Mouse (Mus musculus): Measurements from ENCODE around the gene Smyd4. TPM values are rescaled to one million over a fixed set of nuclear protein-coding genes. Genes with fewer than 3 reads are reported as not detected.

Smyd4 gene
- total RNA-seq, 4 experiments from 2014 or later = 4.0 to 5.4 (median 4.7) TPM

DNA sequence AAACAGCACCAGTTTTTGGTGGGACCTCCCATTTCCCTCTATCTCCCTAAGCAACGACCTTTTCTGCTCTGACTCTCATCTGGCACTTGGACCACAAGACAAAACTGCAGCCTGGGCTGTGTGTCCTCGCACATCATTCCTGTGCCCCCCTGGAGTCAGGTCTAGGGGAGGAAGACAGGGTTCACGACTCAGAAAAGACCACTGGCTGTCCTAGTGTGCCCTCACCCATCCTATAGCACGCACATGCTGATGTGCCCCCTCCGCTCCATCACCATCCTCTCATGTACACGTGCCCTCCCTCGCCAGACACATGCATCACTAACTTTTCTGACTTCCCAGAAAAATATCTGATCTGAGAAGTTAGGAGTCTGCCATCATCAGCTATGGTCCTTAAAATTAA, 71.8 kb downstream of the Smyd4 start:
- no peak for DNase-seq (ENCODE audit: low spot score in 2 of 2)

GRCm38 (mm10) chr11:75420810-75421374, 72.7 kb downstream of the Smyd4 start:
- no peak for DNase-seq (ENCODE audit: low spot score in 2 of 2)

DNA sequence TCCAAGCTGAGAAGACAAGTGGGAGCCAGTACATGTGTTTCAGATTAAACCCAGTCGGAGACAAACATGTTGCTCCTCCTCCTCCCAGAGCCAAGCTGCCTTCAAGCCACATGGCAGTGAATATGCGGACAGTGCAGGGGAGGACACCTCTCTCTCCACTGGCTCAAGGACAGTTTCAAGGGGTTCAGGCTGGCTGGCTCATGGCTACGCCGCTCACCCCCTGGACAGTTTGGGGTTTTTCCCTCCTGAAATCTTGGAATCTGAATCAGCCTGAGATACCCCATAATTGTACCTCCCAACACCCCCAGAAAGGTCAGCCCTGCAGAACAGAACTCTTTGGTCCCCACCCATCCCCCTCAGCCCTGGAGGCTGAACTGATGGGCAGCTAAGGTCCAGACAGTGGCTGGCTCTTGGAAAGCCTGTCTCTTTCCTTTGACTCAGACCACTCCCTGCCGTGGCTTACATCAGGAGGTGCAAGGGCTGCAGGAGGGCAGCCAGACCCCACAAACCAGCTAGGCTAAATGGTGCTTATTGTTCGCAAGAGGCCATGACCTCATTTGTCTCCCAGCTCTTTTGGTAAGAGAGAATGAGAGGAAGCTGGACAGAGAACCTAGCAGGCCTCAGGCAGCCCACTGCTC, 73.3 kb downstream of the Smyd4 start:
- peak in 1 of 2 experiments; percentile 31 for DNase-seq (ENCODE audit: low spot score in 2 of 2)

GRCm38 (mm10) chr11:75422013-75422792, 74.0 kb downstream of the Smyd4 start, which contains the start of gene Serpinf1:
Gene Serpinf1, minus strand, starts transcription at chr11:75422701.
- no peak for DNase-seq (ENCODE audit: low spot score in 2 of 2)

- no peak for DNase-seq (ENCODE audit: low spot score in 2 of 2)
Measured at GRCm38 (mm10) chr11:75423091-75423490, 74.9 kb downstream of the Smyd4 start.

- no peak for DNase-seq (ENCODE audit: low spot score in 2 of 2)
Measured at GRCm38 (mm10) chr11:75424033-75424432, 75.8 kb downstream of the Smyd4 start.

DNA sequence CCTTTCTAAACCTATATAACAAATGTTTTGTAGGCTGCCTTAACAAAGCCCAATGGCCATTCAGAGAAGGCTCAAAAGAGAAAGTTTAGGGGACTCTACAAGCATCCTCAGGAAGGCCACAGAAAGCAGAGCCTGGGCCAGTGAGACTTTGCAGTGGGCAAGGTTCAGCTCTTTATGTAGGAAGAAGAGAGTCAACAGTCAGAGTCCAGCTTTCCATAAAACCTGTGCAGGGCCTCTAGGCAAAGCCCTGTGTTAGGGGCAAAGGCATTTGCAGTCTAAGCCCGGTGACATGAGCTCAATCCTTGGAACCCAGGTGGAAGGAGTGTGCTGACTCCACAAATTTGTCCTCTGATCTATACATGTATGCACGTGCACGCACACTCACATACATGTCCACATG, 76.2 kb downstream of the Smyd4 start:
- no peak for DNase-seq (ENCODE audit: low spot score in 2 of 2)

GRCm38 (mm10) chr11:75429019-75429705, 80.9 kb downstream of the Smyd4 start:
- no peak for DNase-seq (ENCODE audit: low spot score in 2 of 2)

- DNase-seq (ENCODE audit: low spot score in 2 of 2) = peak; percentile 74 to 84
Measured at GRCm38 (mm10) chr11:75431307-75431706, 83.1 kb downstream of the Smyd4 start.

GRCm38 (mm10) chr11:75434138-75434537, 85.9 kb downstream of the Smyd4 start:
- DNase-seq (ENCODE audit: low spot score in 2 of 2) = no peak

DNA sequence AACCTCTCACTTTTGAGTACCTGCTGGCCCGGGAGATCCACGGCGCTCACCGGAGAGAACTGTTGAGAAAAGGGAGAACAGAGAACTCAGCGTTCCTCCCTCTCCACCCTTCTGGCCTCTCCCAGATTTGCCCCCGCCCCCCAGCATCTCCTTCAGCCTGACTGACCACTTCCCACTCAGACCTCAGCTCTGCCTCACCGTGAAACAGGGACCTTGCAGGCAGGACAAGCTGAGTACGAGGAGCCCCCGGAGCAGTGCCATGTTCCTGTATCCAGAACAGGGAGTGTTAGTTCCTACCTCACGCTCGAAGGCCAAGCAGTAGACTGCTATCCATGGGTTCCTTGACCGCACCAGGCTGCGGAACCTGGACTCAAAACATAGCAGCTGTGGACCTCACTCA, 90.0 kb downstream of the Smyd4 start:
- no peak for DNase-seq (ENCODE audit: low spot score in 2 of 2)

DNA sequence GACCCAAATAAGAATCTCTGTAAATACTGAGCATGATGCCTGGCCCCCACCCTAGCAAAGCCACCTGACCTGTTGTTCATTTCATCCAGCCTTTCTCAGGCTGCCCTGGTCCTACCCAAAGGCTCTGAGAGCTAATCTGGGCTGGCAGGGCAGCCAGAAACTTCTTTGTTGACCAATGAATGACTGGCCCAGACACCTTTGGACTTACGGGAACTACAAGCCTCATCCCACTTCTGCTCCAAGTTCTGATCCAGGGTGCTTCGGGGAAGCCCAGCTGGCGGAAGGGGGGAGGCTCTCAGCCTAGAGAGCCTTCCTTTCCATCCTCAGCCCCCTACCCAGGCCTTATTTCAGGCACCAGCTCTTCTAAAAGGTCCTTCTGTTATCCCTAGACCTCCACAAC, 90.6 kb downstream of the Smyd4 start:
- no peak for DNase-seq (ENCODE audit: low spot score in 2 of 2)

GRCm38 (mm10) chr11:75439363-75439762, 91.1 kb downstream of the Smyd4 start, which contains the start of gene Serpinf2:
Gene Serpinf2, minus strand, starts transcription at chr11:75439591.
- no peak for DNase-seq (ENCODE audit: low spot score in 2 of 2)

- DNase-seq (ENCODE audit: low spot score in 2 of 2) = no peak
Measured at GRCm38 (mm10) chr11:75439951-75440350, 91.7 kb downstream of the Smyd4 start.

- no peak for DNase-seq (ENCODE audit: low spot score in 2 of 2)
Measured at GRCm38 (mm10) chr11:75441034-75441433, 92.8 kb downstream of the Smyd4 start.

GRCm38 (mm10) chr11:75441601-75442000, 93.4 kb downstream of the Smyd4 start:
- no peak for DNase-seq (ENCODE audit: low spot score in 2 of 2)

DNA sequence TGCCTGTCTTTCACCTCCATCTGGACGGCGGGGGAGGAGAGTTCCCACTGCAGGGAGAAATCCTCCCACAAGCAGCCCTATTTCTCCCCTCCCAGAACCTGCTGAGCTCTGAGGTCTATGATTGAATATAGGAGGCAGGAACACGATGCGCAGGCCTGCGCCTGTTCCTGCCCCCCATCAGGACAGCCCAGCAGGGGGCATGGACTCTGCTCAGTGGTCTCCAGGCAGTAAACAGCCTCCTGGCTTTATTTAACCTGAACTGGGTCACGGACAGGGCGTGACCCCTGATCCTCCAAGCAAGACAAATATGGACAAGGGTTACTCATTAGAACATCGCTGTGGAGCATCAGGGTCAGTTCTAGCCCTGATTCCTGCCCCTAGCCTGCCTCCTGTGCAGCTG, 95.5 kb downstream of the Smyd4 start:
- no peak for DNase-seq (ENCODE audit: low spot score in 2 of 2)

GRCm38 (mm10) chr11:75448575-75448974, 100.3 kb downstream of the Smyd4 start:
- DNase-seq (ENCODE audit: low spot score in 2 of 2) = no peak

DNA sequence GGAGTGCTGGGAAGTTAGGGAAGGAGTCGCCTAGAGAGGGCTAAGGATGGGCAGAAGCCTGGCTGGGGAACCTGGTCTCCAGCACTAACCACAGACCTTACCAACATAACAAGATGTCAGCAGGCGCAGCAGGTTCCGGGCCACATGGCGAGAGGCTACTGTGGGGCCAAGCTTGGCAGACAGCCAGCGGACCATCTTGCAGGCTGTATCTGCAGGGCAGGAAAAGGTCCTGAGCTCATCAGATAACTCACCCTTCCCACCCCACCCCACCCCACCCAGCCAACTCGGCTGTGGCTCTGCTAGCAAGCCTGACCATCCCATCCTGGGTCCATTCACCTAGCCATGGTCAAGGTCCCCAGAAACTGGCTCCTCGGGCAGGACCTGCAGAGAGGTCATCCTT, 101.5 kb downstream of the Smyd4 start:
- no peak for DNase-seq (ENCODE audit: low spot score in 2 of 2)

DNA sequence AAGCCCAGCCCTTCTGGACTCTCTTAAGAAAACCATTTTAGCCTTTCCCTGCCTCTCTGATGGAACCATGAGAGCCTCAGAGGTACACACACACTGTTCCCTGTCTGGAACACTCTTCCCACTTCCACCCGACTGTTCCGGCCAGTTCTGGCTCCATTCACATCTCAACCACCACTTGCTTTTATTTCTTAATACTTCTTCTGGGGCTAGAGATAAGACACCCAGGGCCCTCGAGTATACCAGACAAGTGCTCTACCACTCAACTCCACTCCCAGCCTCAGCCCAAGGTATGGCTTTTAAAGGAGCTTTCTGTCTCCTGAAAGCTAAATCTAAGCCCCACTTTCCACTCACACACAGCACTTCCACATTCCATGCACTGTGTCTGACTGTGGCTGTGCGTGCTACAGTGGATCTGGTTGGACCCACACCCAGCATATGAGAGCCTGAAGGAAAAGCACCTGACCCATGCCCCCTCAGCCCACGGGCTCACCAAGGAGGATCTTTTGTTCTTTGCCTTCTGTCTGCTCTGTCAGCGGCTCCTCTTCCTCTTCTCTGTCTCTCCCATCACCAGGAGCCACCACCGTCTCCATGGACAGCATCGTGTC, 102.2 kb downstream of the Smyd4 start:
- no peak for DNase-seq (ENCODE audit: low spot score in 2 of 2)

GRCm38 (mm10) chr11:75450936-75451335, 102.7 kb downstream of the Smyd4 start:
- DNase-seq (ENCODE audit: low spot score in 2 of 2) = no peak

Data from gastrocnemius, adult 8-10 months (tissue).